Mouse (Mus musculus): Measurements from ENCODE around the gene Hid1. TPM values are rescaled to one million over a fixed set of nuclear protein-coding genes. Genes with fewer than 3 reads are reported as not detected.

Hid1 gene
- total RNA-seq, 2 experiments from 2014 or later, result 6.9 to 7.1 TPM

DNA sequence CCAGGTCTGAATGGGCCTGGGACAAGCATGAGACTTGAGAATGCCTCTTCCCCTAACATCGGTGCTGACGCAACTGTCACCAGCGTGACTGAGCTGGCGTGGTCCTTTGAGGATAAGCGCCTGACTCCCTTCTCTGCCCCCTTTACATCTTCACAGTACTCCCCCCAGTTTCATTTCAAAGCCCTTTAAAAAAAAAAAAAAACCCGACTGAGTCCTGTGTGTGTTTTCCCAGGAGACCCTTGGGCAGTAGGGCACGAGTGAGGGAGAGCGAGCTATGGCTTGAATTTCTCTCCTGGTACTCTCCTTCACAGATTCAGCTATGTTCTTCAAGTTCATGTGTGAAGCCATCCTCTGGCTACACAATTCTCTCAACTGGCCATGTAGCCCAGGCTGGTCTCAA lies 69.4 kb downstream of the Hid1 start:
- intact Hi-C loops (cut with DNase I), result no loop called here
- no peak for DNase-seq

Other genes with a start within 250 kb of the Hid1 start
- under 1 TPM; 0.15 to 0.48 TPM for gene Cd300lf, start 233.8 kb downstream of the Hid1 start, total RNA-seq (2021)
- 10 to 100 TPM; 11.9 to 17.4 TPM for gene Slc9a3r1, start 204.4 kb downstream of the Hid1 start, total RNA-seq (2021)
- gene Tmem104, start 180.3 kb downstream of the Hid1 start, total RNA-seq (2021), result 10 to 100 TPM; 10.9 TPM
- 10 to 100 TPM; 14.8 to 19.9 TPM for gene Nat9, start 179.9 kb downstream of the Hid1 start, total RNA-seq (2021)
- gene Grin2c, start 100.5 kb downstream of the Hid1 start, total RNA-seq (2021), result not detected
- 1 to 10 TPM; 7.7 to 9.1 TPM for gene Fdxr, start 90.7 kb downstream of the Hid1 start, total RNA-seq (2021)
- 1 to 10 TPM in 1 of 2 experiments, under 1 TPM in 1; 0.89 to 1.2 TPM for gene Fads6, start 70.1 kb downstream of the Hid1 start, total RNA-seq (2021)
- not detected for gene Otop2, start 60.6 kb downstream of the Hid1 start, total RNA-seq (2021)
- under 1 TPM; 0.07 to 0.12 TPM for gene Ush1g, start 45.7 kb downstream of the Hid1 start, total RNA-seq (2021)
- not detected for gene Otop3, start 33.0 kb downstream of the Hid1 start, total RNA-seq (2021)
- gene Cdr2l, start 14.2 kb upstream of the Hid1 start, total RNA-seq (2021), result 10 to 100 TPM; 13.9 to 16.8 TPM
- gene Mrpl58, start 36.0 kb upstream of the Hid1 start, total RNA-seq (2021), result 100 to 1,000 TPM; 144 to 150 TPM
- 1,000 to 10,000 TPM; 1,980 to 2,006 TPM for gene Atp5h, start 52.2 kb upstream of the Hid1 start, total RNA-seq (2021)
- 10 to 100 TPM; 22.7 to 26.7 TPM for gene Kctd2, start 52.4 kb upstream of the Hid1 start, total RNA-seq (2021)
- not detected for gene Trim80, start 72.8 kb upstream of the Hid1 start, total RNA-seq (2021)
- under 1 TPM; 0.15 to 0.57 TPM for gene Slc16a5, start 94.7 kb upstream of the Hid1 start, total RNA-seq (2021)
- gene Armc7, start 107.9 kb upstream of the Hid1 start, total RNA-seq (2021), result 1 to 10 TPM; 2.3 to 2.6 TPM
- 10 to 100 TPM; 24.6 to 26.7 TPM for gene Nt5c, start 124.1 kb upstream of the Hid1 start, total RNA-seq (2021)
- gene Jpt1, start 146.6 kb upstream of the Hid1 start, total RNA-seq (2021), result 100 to 1,000 TPM; 338 to 393 TPM
- 100 to 1,000 TPM; 217 to 251 TPM for gene Sumo2, start 168.5 kb upstream of the Hid1 start, total RNA-seq (2021)
- 10 to 100 TPM; 27.0 to 28.1 TPM for gene Nup85, start 196.7 kb upstream of the Hid1 start, total RNA-seq (2021)
- 10 to 100 TPM; 60.2 to 72.5 TPM for gene Mrps7, start 236.2 kb upstream of the Hid1 start, total RNA-seq (2021)
- gene Gga3, start 236.3 kb upstream of the Hid1 start, total RNA-seq (2021), result 10 to 100 TPM; 17.9 to 21.0 TPM
- 10 to 100 TPM; 37.6 to 38.8 TPM for gene Mif4gd, start 245.2 kb upstream of the Hid1 start, total RNA-seq (2021)

Measured in heart, postnatal 10 days (tissue).